Mouse (Mus musculus): ENCODE results near the gene Asic5. TPM values are rescaled to one million over a fixed set of nuclear protein-coding genes. Genes with fewer than 3 reads are reported as not detected.

Asic5 gene
- not detected in 2 replicates for polyA plus RNA-seq (2016; fragmentation: Nextera tagmentation; extraction: Ambion mirVana)

DNA sequence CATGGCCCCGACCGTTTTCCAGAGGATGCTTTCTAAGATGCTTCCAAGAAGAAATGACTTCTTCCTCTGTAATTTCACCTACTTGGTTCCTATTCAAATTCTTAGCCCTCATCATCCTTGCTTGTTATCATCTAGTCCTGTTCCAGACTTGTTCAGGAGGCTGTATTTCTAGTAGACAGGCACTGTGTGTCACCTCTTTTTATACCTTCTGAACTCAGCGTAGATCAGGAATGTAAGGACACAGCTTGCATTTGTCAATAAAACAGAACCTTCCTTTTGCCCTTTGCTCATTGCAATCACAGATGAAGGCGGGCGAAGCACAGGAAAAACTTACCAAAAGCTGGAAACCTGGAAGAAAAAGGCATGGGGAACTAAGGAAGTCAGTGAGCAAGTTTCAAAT is at the start of gene Asic5:
Gene Asic5, plus strand, starts transcription at position 301 of the 400 bp plus-strand sequence.
- H3K27ac ChIP-seq (replicated peaks): no peak within 1 kb of the TSS
- WGBS: 88% methylated on average over 5 of the region's 5 CpGs

DNA sequence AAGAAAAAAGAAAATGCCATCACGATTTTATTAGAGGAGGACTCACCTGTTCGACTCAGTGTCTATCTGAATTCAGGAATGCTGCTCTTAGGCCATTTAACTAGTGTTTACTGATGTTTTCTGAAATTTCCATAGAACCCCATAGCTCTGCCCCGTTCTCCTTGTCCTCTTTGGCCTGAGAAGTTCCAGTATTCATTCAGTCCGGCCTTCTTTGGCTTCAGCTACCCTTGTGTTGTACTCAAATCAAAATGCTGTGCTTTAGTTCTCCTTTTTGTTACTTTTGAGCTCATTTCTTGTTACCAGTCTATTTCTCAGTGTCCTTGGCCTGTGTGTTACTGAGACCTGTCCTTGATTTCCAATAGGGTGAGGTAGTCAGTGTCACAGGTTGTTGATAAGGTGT is 48.7 kb upstream of the Asic5 start:
- WGBS: 84% methylated on average over 4 of the region's 4 CpGs

More for the DNA sequence above, at the start of gene Asic5:
- no peak for DNase-seq (ENCODE audit: low spot score)
- Histone ChIP-seq H3K36me3 (replicated peaks) (no peaks in the 10 kb centered on the region), H3K27me3 (replicated peaks; ENCODE audit: low read depth, poor library complexity, severe bottlenecking) (no peaks in the 10 kb centered on the region), H3K9me3 (no peaks in the 10 kb centered on the region), H3K4me1 (no peaks in the 10 kb centered on the region), H3K4me3 (no peak within 1 kb of the TSS)

DNA sequence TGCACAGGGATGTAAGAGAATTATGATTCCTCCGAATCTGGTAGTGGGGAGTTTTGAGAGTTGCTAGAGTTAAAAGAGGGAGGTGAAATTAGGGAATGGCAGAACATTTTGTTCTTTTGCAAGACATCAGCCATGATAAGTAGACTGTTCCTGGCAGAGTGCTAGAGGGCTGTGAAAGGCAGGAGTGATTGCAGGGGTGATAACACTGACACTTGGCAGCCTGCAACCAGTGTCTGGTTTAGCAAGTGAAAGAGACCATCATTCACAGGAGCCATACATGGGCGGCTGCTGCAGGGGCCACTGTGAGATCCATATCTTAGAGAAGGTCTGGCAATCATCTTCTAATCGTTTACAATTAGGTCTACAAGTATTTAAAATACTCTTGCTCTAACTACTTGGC is 43.2 kb upstream of the Asic5 start:
- DNase-seq (ENCODE audit: low spot score): no peak
- Histone ChIP-seq H3K27ac (replicated peaks) (no peak overlapping the region), H3K36me3 (replicated peaks) (no peaks in the 10 kb centered on the region), H3K4me3 (no peak overlapping the region), H3K27me3 (replicated peaks; ENCODE audit: low read depth, poor library complexity, severe bottlenecking) (no peaks in the 10 kb centered on the region), H3K4me1 (0 out of 2 replicates have a peak, but pooled peaks cover 4% of the 10 kb centered on the region), H3K9me3 (no peaks in the 10 kb centered on the region)
- 78% methylated on average over 3 of the region's 3 CpGs for WGBS

More for the DNA sequence above, 48.7 kb upstream of the Asic5 start:
- Histone ChIP-seq H3K36me3 (replicated peaks) (no peaks in the 10 kb centered on the region), H3K27ac (replicated peaks) (no peak overlapping the region), H3K4me3 (no peak overlapping the region), H3K9me3 (no peaks in the 10 kb centered on the region), H3K4me1 (0 out of 2 replicates have a peak, but pooled peaks cover 8% of the 10 kb centered on the region), H3K27me3 (replicated peaks; ENCODE audit: low read depth, poor library complexity, severe bottlenecking) (no peaks in the 10 kb centered on the region)
- no peak for DNase-seq (ENCODE audit: low spot score)

DNA sequence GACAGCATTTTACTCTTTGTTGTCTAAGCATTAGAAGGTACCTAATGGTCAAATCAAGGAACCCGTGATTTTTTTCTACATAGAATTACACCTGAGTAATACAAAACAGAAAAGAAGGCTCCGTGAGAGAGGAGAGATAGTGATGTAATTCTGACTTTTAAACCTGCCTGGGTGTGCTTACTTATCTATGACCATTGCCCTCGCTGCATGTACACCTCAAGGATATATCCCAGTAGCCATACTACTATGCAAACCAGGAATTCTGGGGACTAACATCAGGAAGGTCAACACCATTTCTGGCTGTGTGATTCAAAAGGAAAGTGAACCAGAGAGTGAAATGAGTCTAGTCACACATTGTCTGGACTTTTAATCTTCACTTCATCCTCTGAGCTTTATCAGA is 39.7 kb upstream of the Asic5 start:
- H3K4me3 ChIP-seq: no peak overlapping the region
- H3K36me3 ChIP-seq (replicated peaks): no peaks in the 10 kb centered on the region
- 85% methylated on average over 3 of the region's 3 CpGs for WGBS

DNA sequence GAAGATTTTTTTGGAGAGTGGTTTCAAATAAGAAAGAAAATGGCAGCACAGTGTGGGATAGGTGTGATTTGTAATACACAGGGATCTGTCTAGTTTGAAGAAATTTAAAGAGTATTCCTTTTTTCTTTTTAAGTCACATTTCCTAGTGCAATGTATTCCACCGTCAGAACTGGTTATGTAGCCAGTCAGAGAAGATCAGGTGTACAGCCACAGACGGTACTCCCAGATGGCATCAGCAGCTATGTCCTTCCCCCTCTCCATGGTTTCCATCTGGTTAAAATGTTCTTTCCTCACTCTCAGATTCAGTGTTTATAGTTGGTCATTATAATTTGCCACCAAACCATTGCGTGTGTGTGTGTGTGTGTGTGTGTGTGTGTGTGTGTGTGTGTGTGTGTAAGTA is 39.0 kb upstream of the Asic5 start:
- no peak for DNase-seq (ENCODE audit: low spot score)
- 88% methylated on average over 3 of the region's 3 CpGs for WGBS
- H3K4me3 ChIP-seq: no peak overlapping the region
- no peak overlapping the region for H3K27ac ChIP-seq (replicated peaks)
- no peaks in the 10 kb centered on the region for H3K9me3 ChIP-seq
- no peaks in the 10 kb centered on the region for H3K27me3 ChIP-seq (replicated peaks; ENCODE audit: low read depth, poor library complexity, severe bottlenecking)
- 0 out of 2 replicates have a peak, but pooled peaks cover 4% of the 10 kb centered on the region for H3K4me1 ChIP-seq
- H3K36me3 ChIP-seq (replicated peaks): no peaks in the 10 kb centered on the region

More for the DNA sequence above, 39.7 kb upstream of the Asic5 start:
- Histone ChIP-seq H3K9me3 (no peaks in the 10 kb centered on the region), H3K27me3 (replicated peaks; ENCODE audit: low read depth, poor library complexity, severe bottlenecking) (no peaks in the 10 kb centered on the region), H3K27ac (replicated peaks) (no peak overlapping the region), H3K4me1 (0 out of 2 replicates have a peak, but pooled peaks cover 4% of the 10 kb centered on the region)
- no peak for DNase-seq (ENCODE audit: low spot score)

DNA sequence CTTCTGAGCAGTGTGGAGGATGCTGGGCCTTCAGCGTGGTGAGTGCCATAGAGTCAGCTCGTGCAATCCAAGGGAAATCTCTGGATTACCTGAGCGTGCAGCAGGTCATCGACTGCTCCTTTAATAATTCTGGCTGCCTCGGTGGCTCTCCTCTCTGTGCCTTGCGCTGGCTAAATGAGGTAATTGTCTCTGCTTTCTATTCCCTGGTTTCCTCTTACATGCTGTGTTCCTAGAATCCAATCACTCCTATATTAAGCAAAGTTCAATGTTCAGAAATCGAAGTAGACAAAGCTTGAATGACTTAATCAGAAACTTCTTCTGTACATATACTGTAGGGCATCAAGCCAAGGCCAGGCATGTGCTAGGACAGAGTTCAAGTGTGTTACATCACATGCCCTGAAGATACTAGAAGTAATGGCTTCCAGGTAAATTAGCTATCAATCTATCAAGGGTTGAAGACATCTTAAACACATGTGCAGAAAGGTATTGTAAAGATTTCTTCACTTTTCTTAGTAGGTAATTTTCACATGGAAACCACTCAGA is 37.2 kb upstream of the Asic5 start:
- Histone ChIP-seq H3K9me3 (no peaks in the 10 kb centered on the region), H3K4me3 (no peak overlapping the region), H3K4me1 (no peaks in the 10 kb centered on the region), H3K36me3 (replicated peaks) (no peaks in the 10 kb centered on the region), H3K27ac (replicated peaks) (no peak overlapping the region), H3K27me3 (replicated peaks; ENCODE audit: low read depth, poor library complexity, severe bottlenecking) (no peaks in the 10 kb centered on the region)
- DNase-seq (ENCODE audit: low spot score): no peak
- 88% methylated on average over 7 of the region's 7 CpGs for WGBS

DNA sequence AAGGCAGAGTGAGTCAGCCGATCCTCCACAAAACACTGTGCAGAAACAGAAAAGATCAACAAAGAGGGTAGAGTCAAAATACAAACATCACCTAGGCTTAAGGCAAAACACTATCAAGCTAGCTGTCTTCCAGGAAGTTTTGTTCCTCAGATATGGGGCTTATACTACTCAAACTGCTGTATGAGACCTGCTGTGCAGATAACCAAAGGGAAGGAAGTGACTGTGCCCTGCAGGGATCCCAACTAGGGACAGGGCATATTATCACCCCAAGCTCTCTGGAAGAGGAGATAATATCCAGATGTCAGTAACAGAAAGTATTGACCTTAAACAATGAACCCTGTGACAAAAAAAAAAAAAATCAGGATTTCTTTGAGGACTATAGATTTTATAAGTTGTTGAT is 33.0 kb upstream of the Asic5 start:
- DNase-seq (ENCODE audit: low spot score): no peak
- no peaks in the 10 kb centered on the region for H3K9me3 ChIP-seq
- peaks cover 4% of the 10 kb centered on the region; the same call in 1 of the 2 replicates for H3K4me1 ChIP-seq
- H3K36me3 ChIP-seq (replicated peaks): no peaks in the 10 kb centered on the region
- no peak overlapping the region for H3K4me3 ChIP-seq
- WGBS: 78% methylated on average over 1 of the region's 1 CpGs
- no peaks in the 10 kb centered on the region for H3K27me3 ChIP-seq (replicated peaks; ENCODE audit: low read depth, poor library complexity, severe bottlenecking)
- no peak overlapping the region for H3K27ac ChIP-seq (replicated peaks)

DNA sequence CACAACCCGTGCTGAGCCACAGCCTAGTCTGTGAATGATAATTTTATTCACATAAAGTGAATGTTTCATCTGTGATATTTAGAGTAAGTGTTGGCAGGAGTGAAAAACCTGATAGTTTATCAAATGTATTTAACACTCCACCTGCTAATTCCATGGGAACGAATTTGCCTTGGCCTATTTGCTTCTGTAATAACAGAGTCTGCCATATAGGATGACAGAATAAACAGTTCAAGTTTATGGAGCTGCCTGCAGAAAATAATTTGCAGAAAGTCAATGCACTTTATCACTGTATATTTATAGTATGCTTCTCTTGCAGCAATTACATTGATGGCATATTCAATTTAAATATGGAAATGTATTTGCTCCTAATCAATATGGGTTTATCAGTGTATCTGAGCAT is 30.3 kb upstream of the Asic5 start:
- no peak for DNase-seq (ENCODE audit: low spot score)
- no peaks in the 10 kb centered on the region for H3K36me3 ChIP-seq (replicated peaks)
- H3K4me3 ChIP-seq: no peak overlapping the region
- H3K27me3 ChIP-seq (replicated peaks; ENCODE audit: low read depth, poor library complexity, severe bottlenecking): no peaks in the 10 kb centered on the region
- peaks cover 4% of the 10 kb centered on the region; the same call in 1 of the 2 replicates for H3K4me1 ChIP-seq
- H3K9me3 ChIP-seq: no peaks in the 10 kb centered on the region
- no peak overlapping the region for H3K27ac ChIP-seq (replicated peaks)
- WGBS: 82% methylated on average over 2 of the region's 2 CpGs

DNA sequence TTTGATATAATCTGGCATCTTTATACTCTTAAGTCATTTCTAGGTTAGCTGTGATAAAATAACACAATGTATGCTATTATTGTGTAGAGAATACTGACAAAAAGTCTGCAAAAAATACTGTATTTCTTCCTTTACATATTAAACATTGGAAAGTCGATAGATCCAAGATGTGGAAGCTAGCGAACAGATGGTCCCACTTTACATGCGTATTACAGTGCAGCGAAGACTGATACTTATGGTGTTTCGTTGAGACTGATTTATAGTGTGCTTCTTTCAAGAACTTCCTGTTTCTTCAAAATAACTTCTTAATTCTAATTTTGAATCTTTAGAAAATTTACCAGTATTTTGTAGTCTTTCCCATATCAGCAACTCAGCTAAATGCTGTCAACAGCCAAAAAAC is 24.6 kb upstream of the Asic5 start:
- WGBS: 91% methylated on average over 5 of the region's 5 CpGs
- peaks cover 4% of the 10 kb centered on the region; the same call in 1 of the 2 replicates for H3K4me1 ChIP-seq
- no peaks in the 10 kb centered on the region for H3K36me3 ChIP-seq (replicated peaks)
- no peaks in the 10 kb centered on the region for H3K27me3 ChIP-seq (replicated peaks; ENCODE audit: low read depth, poor library complexity, severe bottlenecking)
- DNase-seq (ENCODE audit: low spot score): no peak
- H3K4me3 ChIP-seq: no peak overlapping the region
- H3K9me3 ChIP-seq: no peaks in the 10 kb centered on the region
- H3K27ac ChIP-seq (replicated peaks): no peak overlapping the region

DNA sequence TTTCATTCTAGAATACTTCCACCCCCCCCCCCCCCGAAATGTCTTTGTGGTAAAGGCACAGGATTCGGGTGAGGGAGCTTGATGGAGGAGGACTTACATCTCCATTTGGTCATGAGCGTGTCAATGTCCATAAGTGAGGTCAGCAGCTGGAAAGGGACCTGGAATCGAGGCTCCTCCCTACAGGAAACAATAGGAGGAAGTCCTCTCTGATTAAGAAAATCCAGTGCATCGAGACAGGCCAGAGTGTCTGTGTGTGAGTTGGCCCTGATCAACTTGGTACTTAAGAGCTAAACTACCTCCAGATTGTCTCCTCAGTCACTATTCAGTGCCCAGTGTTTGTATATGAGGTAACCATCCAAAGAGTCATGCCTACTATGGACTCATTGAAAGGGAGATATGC is 20.8 kb upstream of the Asic5 start:
- DNase-seq (ENCODE audit: low spot score): no peak
- no peaks in the 10 kb centered on the region for H3K27me3 ChIP-seq (replicated peaks; ENCODE audit: low read depth, poor library complexity, severe bottlenecking)
- H3K36me3 ChIP-seq (replicated peaks): no peaks in the 10 kb centered on the region
- no peak overlapping the region for H3K27ac ChIP-seq (replicated peaks)
- no peak overlapping the region for H3K4me3 ChIP-seq
- H3K9me3 ChIP-seq: no peaks in the 10 kb centered on the region
- 81% methylated on average over 5 of the region's 5 CpGs for WGBS
- H3K4me1 ChIP-seq: no peaks in the 10 kb centered on the region

DNA sequence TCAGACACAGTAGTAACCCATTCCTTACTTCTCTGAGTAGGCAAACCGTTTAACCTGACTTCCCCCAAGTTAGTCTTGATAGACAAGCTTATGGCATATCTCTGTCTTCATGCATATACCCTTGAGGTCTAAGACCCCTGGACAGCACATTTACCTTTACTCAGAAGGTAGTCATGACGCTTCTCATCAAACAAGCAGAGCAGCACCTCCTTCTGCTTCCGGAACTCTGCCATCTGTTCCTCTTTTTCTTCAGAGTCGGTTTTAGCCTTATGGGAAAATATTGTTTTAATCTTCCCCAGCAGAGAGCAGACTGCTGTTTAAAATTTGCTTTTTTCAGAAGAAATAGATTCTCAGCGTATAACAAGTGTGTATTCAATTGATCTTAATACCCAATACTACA is 18.3 kb upstream of the Asic5 start:
- Histone ChIP-seq H3K9me3 (no peaks in the 10 kb centered on the region), H3K27me3 (replicated peaks; ENCODE audit: low read depth, poor library complexity, severe bottlenecking) (no peaks in the 10 kb centered on the region), H3K27ac (replicated peaks) (no peak overlapping the region), H3K4me3 (no peak overlapping the region), H3K4me1 (no peaks in the 10 kb centered on the region), H3K36me3 (replicated peaks) (no peaks in the 10 kb centered on the region)
- DNase-seq (ENCODE audit: low spot score): no peak
- WGBS: 79% methylated on average over 5 of the region's 5 CpGs

DNA sequence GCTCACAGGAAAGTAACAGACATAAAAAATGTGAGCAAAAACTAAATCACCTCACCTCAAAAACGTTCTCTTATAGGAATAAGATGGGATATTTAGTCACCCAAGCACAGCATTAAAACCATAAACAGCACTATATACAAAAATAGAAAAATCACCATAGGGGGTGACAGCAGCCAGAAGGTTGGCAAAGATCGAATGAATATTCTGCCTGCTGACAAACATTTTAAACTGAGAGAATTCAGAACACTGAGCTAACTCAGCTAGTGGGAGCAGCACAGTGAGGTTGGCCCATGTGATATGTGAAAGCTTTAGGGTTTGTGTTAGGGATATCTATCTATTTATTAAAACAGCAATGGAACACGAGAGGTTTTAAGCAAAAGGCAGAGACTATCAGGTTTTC is 17.5 kb upstream of the Asic5 start:
- WGBS: 75% methylated on average over 3 of the region's 3 CpGs

DNA sequence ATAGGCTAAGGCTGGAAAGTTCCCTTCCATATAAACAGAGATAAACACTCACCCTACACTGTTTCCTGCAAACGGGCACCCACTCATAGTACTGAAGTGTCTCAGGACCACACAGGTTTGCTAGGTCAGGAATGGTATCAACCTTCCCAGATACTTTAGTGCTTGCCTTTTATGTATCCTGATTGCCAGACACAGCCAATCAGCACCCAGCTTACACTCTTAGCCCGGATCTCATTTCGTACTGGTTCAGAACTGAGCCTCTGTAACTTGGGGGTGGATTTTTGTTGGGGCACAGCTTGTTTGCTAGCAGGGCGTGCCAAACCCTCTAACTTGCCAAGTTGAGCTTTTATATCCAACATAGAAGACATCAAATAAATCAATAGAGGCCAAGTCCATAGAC is 6.5 kb upstream of the Asic5 start:
- Histone ChIP-seq H3K4me1 (no peaks in the 10 kb centered on the region), H3K4me3 (no peak overlapping the region), H3K27me3 (replicated peaks; ENCODE audit: low read depth, poor library complexity, severe bottlenecking) (no peaks in the 10 kb centered on the region), H3K9me3 (no peaks in the 10 kb centered on the region), H3K27ac (replicated peaks) (no peak overlapping the region), H3K36me3 (replicated peaks) (no peaks in the 10 kb centered on the region)
- WGBS: 83% methylated on average over 4 of the region's 4 CpGs
- DNase-seq (ENCODE audit: low spot score): no peak

More for the DNA sequence above, 17.5 kb upstream of the Asic5 start:
- no peak for DNase-seq (ENCODE audit: low spot score)
- H3K36me3 ChIP-seq (replicated peaks): no peaks in the 10 kb centered on the region
- H3K9me3 ChIP-seq: no peaks in the 10 kb centered on the region
- no peak overlapping the region for H3K27ac ChIP-seq (replicated peaks)
- no peaks in the 10 kb centered on the region for H3K4me1 ChIP-seq
- H3K27me3 ChIP-seq (replicated peaks; ENCODE audit: low read depth, poor library complexity, severe bottlenecking): no peaks in the 10 kb centered on the region
- H3K4me3 ChIP-seq: no peak overlapping the region

Measured in embryonic facial prominence, embryonic 10.5 days (tissue).